Mouse (Mus musculus) stomach, postnatal 0 days (tissue): ENCODE measurements around the gene Stx1a.

ENCODE experiments used
- CTCF ChIP-seq: IDR thresholded peaks from 2 replicates; pipeline ENCODE4 v1.5.1; 2016; ENCODE audit warnings: antibody characterized with exemption, low read depth, mild to moderate bottlenecking, moderate library complexity
- EP300 ChIP-seq: optimal IDR thresholded peaks from 2 replicates; pipeline ENCODE3; 2016; ENCODE audit warnings: antibody characterized with exemption

DNA sequence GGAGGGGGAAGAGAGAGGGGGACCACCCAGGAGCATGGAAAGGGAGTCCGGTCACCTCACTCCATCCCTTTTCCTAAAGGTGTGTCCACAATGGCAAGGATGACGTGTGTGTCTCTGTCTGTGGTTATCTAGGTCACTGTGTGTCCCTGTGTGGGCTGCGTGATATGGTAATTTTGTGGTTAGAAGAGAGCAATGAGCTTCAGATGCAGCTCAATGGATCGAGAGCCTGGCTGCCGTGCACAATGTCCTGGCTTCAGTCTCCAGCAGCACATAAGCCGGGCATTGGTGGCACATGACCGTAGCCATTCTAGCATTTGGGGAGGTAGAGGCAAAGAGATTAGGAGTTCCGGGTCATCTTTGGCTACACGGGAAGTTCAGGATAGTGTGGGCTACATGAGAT is 16.3 kb downstream of the Stx1a start:
- TF ChIP-seq CTCF, result no peak
- TF ChIP-seq EP300, result no peak
